Mouse (Mus musculus): Measurements from ENCODE around the gene Tec. TPM values are rescaled to one million over a fixed set of nuclear protein-coding genes. Genes with fewer than 3 reads are reported as not detected.

Gene Tec
- polyA plus RNA-seq, 1 experiment from 2014 or later: 3.4 TPM

DNA sequence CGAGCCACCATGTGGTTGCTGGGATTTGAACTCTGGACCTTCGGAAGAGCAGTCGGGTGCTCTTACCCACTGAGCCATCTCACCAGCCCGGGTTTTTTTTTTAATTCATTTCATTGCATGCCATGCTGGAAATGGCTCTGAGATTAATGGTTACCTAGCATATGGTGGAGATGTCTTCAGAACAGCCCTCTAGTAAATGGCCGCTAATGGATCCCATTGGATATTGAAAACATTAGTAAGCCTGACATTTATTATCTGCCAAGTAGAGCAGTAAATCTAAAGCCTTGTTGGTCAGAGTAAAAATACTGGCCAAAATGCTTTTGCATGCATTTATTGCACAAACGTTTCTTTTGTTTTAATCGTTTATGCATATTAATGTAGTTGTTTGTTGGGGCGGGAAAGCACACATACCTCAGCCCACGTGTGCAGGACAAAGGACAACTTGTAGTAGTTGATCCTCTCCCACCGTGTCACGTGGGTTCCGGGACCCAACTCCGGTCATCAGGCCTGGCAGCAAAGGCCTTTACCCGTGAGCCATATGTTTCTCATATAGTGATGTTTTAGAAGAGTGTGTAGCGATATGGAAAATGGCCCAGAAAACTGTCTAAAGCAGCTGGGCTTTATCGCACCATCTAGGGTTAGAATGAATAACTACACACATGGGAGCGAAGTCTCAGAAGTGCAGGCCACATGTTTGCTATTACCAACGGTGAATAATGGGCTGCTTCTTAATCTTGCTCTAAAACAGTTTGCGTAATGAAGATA, 18.4 kb upstream of the Tec start:
- Histone ChIP-seq H3K4me1 (replicated peaks) (peaks cover 22% of the 10 kb centered on the region), H3K4me2 (peak overlapping the region; percentile 22; the same call in 1 of the 2 replicates), H3K27ac (no peak overlapping the region), H3K27me3 (peaks cover 15% of the 10 kb centered on the region), H3K36me3 (no peaks in the 10 kb centered on the region), H3K9me3 (no peaks in the 10 kb centered on the region), H3K9ac (replicated peaks) (no peak overlapping the region), H3K4me3 (replicated peaks) (no peak overlapping the region)
- ATAC-seq (ENCODE audit: insufficient number of reproducible peaks, insufficient read depth, low FRiP score, low TSS enrichment, low read depth): peak; percentile 75
- 34% methylated on average over 19 of the region's 19 CpGs for WGBS

GRCm38 (mm10) chr5:72883706-72884105, 15.4 kb upstream of the Tec start:
- WGBS: 82% methylated on average over 3 of the region's 3 CpGs
- Histone ChIP-seq H3K9ac (replicated peaks) (no peak overlapping the region), H3K4me2 (no peak overlapping the region), H3K27me3 (peaks cover 29% of the 10 kb centered on the region), H3K27ac (no peak overlapping the region), H3K4me3 (replicated peaks) (no peak overlapping the region), H3K36me3 (no peaks in the 10 kb centered on the region), H3K9me3 (no peaks in the 10 kb centered on the region), H3K4me1 (replicated peaks) (peaks cover 23% of the 10 kb centered on the region)
- ATAC-seq (ENCODE audit: insufficient number of reproducible peaks, insufficient read depth, low FRiP score, low TSS enrichment, low read depth): no peak

- Histone ChIP-seq H3K9ac (replicated peaks) (no peak overlapping the region), H3K9me3 (no peaks in the 10 kb centered on the region), H3K4me1 (replicated peaks) (peaks cover 13% of the 10 kb centered on the region), H3K27me3 (peaks cover 42% of the 10 kb centered on the region), H3K36me3 (no peaks in the 10 kb centered on the region), H3K4me3 (replicated peaks) (no peak overlapping the region), H3K4me2 (no peak overlapping the region), H3K27ac (no peak overlapping the region)
- 75% methylated on average over 2 of the region's 2 CpGs for WGBS
- no peak for ATAC-seq (ENCODE audit: insufficient number of reproducible peaks, insufficient read depth, low FRiP score, low TSS enrichment, low read depth)
These were observed 14.1 kb upstream of the Tec start for GRCm38 (mm10) chr5:72882412-72882765.

DNA sequence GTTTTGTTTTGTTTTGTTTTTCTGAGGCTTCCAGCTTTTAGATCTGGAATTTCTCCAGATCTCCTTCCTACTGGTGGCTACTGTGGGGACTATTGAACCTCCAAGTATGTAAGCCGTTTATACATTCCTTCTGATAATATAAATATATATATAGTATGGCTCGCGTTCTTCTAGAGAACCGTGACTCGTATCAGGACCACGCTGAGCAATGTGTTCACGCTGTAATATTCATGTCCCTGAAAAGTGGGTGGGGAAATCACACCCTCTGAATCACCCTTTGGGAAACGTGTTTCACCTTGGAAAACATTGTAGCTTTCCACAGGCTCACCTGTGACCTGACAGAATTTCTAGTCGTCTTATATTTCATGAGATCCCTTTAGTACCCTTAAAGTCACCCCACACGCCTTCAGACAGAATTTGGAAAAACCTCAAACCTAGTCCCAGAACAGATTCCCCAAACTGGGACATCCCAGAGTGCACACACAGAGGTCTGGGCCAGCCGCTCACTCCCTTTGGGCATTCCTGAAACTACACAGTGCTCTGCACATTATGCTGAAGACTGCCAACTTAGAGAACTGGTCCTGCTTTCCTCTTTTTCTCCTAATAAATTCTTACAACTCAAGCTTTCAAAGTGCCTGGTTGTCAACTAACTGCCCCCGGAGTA, 13.6 kb upstream of the Tec start:
- Histone ChIP-seq H3K9me3 (no peaks in the 10 kb centered on the region), H3K36me3 (no peaks in the 10 kb centered on the region), H3K4me2 (no peak overlapping the region), H3K4me3 (replicated peaks) (no peak overlapping the region), H3K4me1 (replicated peaks) (peaks cover 9% of the 10 kb centered on the region; the same call in 1 of the 2 replicates), H3K9ac (replicated peaks) (no peak overlapping the region), H3K27me3 (peaks cover 45% of the 10 kb centered on the region), H3K27ac (no peak overlapping the region)
- ATAC-seq (ENCODE audit: insufficient number of reproducible peaks, insufficient read depth, low FRiP score, low TSS enrichment, low read depth): no peak
- 79% methylated on average over 12 of the region's 12 CpGs for WGBS

- Histone ChIP-seq H3K4me2 (no peak overlapping the region), H3K4me3 (replicated peaks) (no peak overlapping the region), H3K27ac (no peak overlapping the region), H3K4me1 (replicated peaks) (peaks cover 18% of the 10 kb centered on the region; the same call in 1 of the 2 replicates), H3K27me3 (peaks cover 54% of the 10 kb centered on the region), H3K36me3 (no peaks in the 10 kb centered on the region), H3K9me3 (no peaks in the 10 kb centered on the region), H3K9ac (replicated peaks) (no peak overlapping the region)
- 35% methylated on average over 5 of the region's 5 CpGs for WGBS
- no peak for ATAC-seq (ENCODE audit: insufficient number of reproducible peaks, insufficient read depth, low FRiP score, low TSS enrichment, low read depth)
These were observed 11.5 kb upstream of the Tec start for GRCm38 (mm10) chr5:72879736-72880135.

DNA sequence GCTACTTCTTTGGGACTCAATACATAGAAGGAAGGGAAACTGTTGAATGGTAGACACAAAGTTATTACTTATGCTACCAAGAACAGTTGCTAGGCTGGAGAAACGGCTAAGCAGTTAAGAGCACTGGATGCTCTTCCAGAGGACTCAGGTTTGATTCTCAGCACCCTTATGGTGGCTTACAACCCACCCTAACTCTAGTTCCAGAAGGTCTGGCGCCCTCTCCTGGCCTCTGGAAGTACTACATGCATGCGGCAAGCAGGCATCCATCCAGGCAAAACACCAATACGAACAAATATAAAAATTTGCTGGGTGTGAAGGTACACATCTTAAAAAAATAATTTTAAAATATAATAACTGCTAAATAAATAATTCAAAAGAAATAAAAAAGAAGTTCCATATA, 2.8 kb upstream of the Tec start:
- WGBS: 77% methylated on average over 4 of the region's 4 CpGs
- H3K27me3 ChIP-seq: peaks cover 46% of the 10 kb centered on the region

DNA sequence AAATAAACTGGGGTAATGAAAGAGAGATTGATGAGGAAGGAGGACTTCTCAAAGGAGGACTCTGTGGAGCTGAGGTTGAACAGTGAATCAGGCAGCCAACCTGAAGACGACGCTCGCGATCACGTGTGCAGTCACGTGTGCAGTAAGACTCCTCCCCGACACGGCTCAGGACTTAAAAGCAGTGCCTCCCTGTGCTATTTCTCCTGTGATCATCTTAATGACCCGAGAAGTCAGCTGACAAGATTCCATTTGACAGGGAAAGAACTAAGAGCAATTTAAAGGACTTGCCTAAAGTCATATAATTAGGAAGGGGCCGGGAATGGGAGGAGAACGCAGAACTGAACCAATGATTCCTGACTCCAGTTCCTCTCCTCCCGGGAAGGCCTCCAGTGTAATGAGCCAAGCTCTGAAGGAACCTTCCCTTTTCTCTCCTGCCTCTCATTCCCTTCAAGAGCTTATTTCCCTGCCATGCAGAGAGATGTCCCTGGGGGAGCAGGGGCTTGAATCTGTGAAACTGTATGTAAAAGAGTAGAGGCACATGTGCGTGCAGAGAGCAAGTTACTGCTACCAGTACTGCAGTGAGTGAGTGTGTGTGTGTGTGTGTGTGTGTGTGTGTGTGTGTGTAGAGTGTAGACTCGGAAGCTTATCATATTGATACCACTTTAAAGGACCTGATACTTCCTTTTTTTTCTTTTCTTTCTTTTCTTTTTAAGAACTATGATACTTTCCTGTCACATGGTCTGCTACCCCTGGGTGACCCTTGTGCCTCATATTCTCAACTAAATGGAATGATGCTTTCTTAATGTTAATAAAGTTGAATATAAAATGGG, 1.7 kb upstream of the Tec start:
- H3K27ac ChIP-seq: no peak overlapping the region
- H3K4me1 ChIP-seq (replicated peaks): peaks cover 9% of the 10 kb centered on the region; the same call in 1 of the 2 replicates
- H3K4me2 ChIP-seq: no peak overlapping the region
- H3K9me3 ChIP-seq: no peaks in the 10 kb centered on the region
- no peak overlapping the region for H3K9ac ChIP-seq (replicated peaks)
- ATAC-seq (ENCODE audit: insufficient number of reproducible peaks, insufficient read depth, low FRiP score, low TSS enrichment, low read depth): no peak
- H3K36me3 ChIP-seq: no peaks in the 10 kb centered on the region
- 65% methylated on average over 14 of the region's 14 CpGs for WGBS
- no peak overlapping the region for H3K4me3 ChIP-seq (replicated peaks)
- peaks cover 46% of the 10 kb centered on the region for H3K27me3 ChIP-seq

More for the DNA sequence above, 2.8 kb upstream of the Tec start:
- Histone ChIP-seq H3K4me1 (replicated peaks) (peaks cover 16% of the 10 kb centered on the region), H3K27ac (no peak overlapping the region), H3K4me3 (replicated peaks) (no peak overlapping the region), H3K9me3 (no peaks in the 10 kb centered on the region), H3K4me2 (no peak overlapping the region), H3K9ac (replicated peaks) (no peak overlapping the region), H3K36me3 (no peaks in the 10 kb centered on the region)
- no peak for ATAC-seq (ENCODE audit: insufficient number of reproducible peaks, insufficient read depth, low FRiP score, low TSS enrichment, low read depth)

GRCm38 (mm10) chr5:72867036-72867672, 1.1 kb downstream of the Tec start:
- Histone ChIP-seq H3K36me3 (no peaks in the 10 kb centered on the region), H3K4me1 (replicated peaks) (peaks cover 9% of the 10 kb centered on the region; the same call in 1 of the 2 replicates), H3K9ac (replicated peaks) (no peak overlapping the region), H3K27ac (no peak overlapping the region), H3K4me2 (no peak overlapping the region), H3K9me3 (no peaks in the 10 kb centered on the region), H3K27me3 (peaks cover 59% of the 10 kb centered on the region), H3K4me3 (replicated peaks) (peak overlapping the region; percentile 57; the same call in 1 of the 2 replicates)
- 24% methylated on average over 16 of the region's 16 CpGs for WGBS
- ATAC-seq (ENCODE audit: insufficient number of reproducible peaks, insufficient read depth, low FRiP score, low TSS enrichment, low read depth): no peak

GRCm38 (mm10) chr5:72866260-72866905, 1.9 kb downstream of the Tec start:
- H3K27me3 ChIP-seq: peaks cover 59% of the 10 kb centered on the region

GRCm38 (mm10) chr5:72864654-72865178, 3.6 kb downstream of the Tec start:
- Histone ChIP-seq H3K27ac (no peak overlapping the region), H3K4me3 (replicated peaks) (no peak overlapping the region), H3K9ac (replicated peaks) (no peak overlapping the region), H3K4me2 (no peak overlapping the region), H3K9me3 (peaks cover 5% of the 10 kb centered on the region; the same call in 1 of the 2 replicates), H3K27me3 (peaks cover 53% of the 10 kb centered on the region), H3K36me3 (no peaks in the 10 kb centered on the region), H3K4me1 (replicated peaks) (peaks cover 9% of the 10 kb centered on the region; the same call in 1 of the 2 replicates)
- no peak for ATAC-seq (ENCODE audit: insufficient number of reproducible peaks, insufficient read depth, low FRiP score, low TSS enrichment, low read depth)
- whole genome bisulfite sequencing: 66% methylated on average over 3 of the region's 3 CpGs

More at GRCm38 (mm10) chr5:72866260-72866905, 1.9 kb downstream of the Tec start:
- Histone ChIP-seq H3K27ac (no peak overlapping the region), H3K36me3 (no peaks in the 10 kb centered on the region), H3K9ac (replicated peaks) (no peak overlapping the region), H3K4me1 (replicated peaks) (peaks cover 9% of the 10 kb centered on the region; the same call in 1 of the 2 replicates), H3K9me3 (no peaks in the 10 kb centered on the region), H3K4me2 (no peak overlapping the region), H3K4me3 (replicated peaks) (no peak overlapping the region)
- WGBS: 53% methylated on average over 6 of the region's 6 CpGs
- no peak for ATAC-seq (ENCODE audit: insufficient number of reproducible peaks, insufficient read depth, low FRiP score, low TSS enrichment, low read depth)

Data from limb, embryonic 12.5 days (tissue).